Mouse (Mus musculus) v-Abl transformed pro-B cells (cell line): Measurements from ENCODE around the gene Slc13a3.

Source experiments
- in situ Hi-C, 2 experiments: fragments of 400-800 bp; cut with MboI; formaldehyde crosslinking; loops; one replicate each; pipeline ENCODE4 v1.15.1; 2025; ENCODE audit not compliant: unreplicated experiment in 2 of 2

Slc13a3 gene

GRCm38 (mm10) chr2:165417291-165417690, 55.7 kb downstream of the Slc13a3 start:
- in situ Hi-C loops: no loop called here

- in situ Hi-C loops: no loop called here
Measured at GRCm38 (mm10) chr2:165415795-165416194, 57.2 kb downstream of the Slc13a3 start.

- in situ Hi-C loops: no loop called here
Measured at GRCm38 (mm10) chr2:165415141-165415721, 57.8 kb downstream of the Slc13a3 start.

GRCm38 (mm10) chr2:165414321-165414720, 58.7 kb downstream of the Slc13a3 start:
- in situ Hi-C loops: no loop called here

- in situ Hi-C loops: no loop called here
Measured at GRCm38 (mm10) chr2:165413884-165414283, 59.1 kb downstream of the Slc13a3 start.

GRCm38 (mm10) chr2:165407700-165408301, 65.2 kb downstream of the Slc13a3 start:
- in situ Hi-C loops: loop anchor here in 1 of 2 experiments (5.0 kb wide), 1 partner anchor 330 kb away; no protein-coding TSS in a partner anchor

GRCm38 (mm10) chr2:165405351-165405750, 67.7 kb downstream of the Slc13a3 start:
- in situ Hi-C loops: loop anchor here in 1 of 2 experiments (5.0 kb wide), 1 partner anchor 328 kb away; no protein-coding TSS in a partner anchor

- in situ Hi-C loops: loop anchor here in 1 of 2 experiments (5.0 kb wide), 1 partner anchor 328 kb away; no protein-coding TSS in a partner anchor
Measured at GRCm38 (mm10) chr2:165404951-165405350, 68.1 kb downstream of the Slc13a3 start.

- in situ Hi-C loops: no loop called here
Measured at GRCm38 (mm10) chr2:165398164-165398785, 74.8 kb downstream of the Slc13a3 start.

- in situ Hi-C loops: no loop called here
Measured at GRCm38 (mm10) chr2:165397502-165398163, 75.4 kb downstream of the Slc13a3 start.

GRCm38 (mm10) chr2:165396831-165397501, 76.1 kb downstream of the Slc13a3 start:
- in situ Hi-C loops: no loop called here

- in situ Hi-C loops: no loop called here
Measured at GRCm38 (mm10) chr2:165392156-165392555, 80.9 kb downstream of the Slc13a3 start.

GRCm38 (mm10) chr2:165391561-165391960, 81.5 kb downstream of the Slc13a3 start:
- in situ Hi-C loops: no loop called here

GRCm38 (mm10) chr2:165389299-165389952, 83.6 kb downstream of the Slc13a3 start:
- in situ Hi-C loops: no loop called here

- in situ Hi-C loops: no loop called here
Measured at GRCm38 (mm10) chr2:165387844-165388495, 85.1 kb downstream of the Slc13a3 start, which contains the start of gene Zfp334. Gene Zfp334, minus strand, starts transcription at chr2:165388259.

GRCm38 (mm10) chr2:165387370-165387769, 85.7 kb downstream of the Slc13a3 start:
- in situ Hi-C loops: no loop called here

- in situ Hi-C loops: no loop called here
Measured at GRCm38 (mm10) chr2:165380050-165380449, 93.0 kb downstream of the Slc13a3 start.

- in situ Hi-C loops: no loop called here
Measured at GRCm38 (mm10) chr2:165376001-165376400, 97.0 kb downstream of the Slc13a3 start.

- in situ Hi-C loops: no loop called here
Measured at GRCm38 (mm10) chr2:165375478-165375877, 97.6 kb downstream of the Slc13a3 start.

- in situ Hi-C loops: no loop called here
Measured at GRCm38 (mm10) chr2:165371066-165371465, 102.0 kb downstream of the Slc13a3 start.
